In the genomic region with DNA sequence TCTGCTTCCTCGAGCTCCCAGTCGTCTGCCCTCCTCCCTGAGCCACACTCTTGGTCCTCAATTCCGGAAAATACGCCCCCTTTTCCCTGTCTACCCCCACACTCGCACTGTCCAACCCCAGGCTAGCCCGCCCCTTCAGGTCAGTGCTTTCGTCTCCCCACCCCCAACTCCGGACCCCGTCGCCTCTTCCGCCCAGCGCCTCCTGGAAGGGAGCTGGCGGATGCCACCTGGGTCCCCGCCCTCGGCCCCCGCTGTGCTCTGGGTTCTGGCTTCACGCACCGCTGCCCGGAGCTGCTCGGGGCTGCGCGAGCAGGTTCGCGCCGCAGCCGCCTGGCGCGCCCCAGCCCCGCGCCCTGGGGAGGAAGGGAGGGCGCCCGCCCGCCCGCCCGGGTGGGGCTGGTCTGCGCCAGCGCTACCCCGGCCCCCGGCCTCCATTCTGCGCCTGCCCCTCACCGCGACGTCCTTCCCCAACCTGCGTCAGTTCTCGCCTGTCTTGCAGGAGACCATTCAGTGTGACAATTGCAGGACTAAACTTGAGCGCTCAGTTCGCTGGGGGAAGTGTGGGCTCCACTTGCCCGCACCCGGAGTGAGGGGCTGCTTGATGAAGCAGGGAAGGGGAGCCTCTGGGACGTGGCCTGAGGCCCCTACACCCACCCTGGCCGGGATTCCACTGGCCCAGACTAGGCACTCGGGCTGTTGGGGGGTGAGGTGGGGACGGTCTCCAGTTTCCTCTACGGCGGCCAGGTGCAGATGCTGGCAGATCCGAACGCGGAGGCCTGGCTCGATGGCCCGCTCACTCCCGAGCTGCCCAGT, we compare ENCODE assay signal across 8 mouse cellular contexts. TPM values are rescaled to one million over a fixed set of nuclear protein-coding genes. Genes with fewer than 3 reads are reported as not detected.
DNase-seq lines count a peak whose midpoint lies in the region; ATAC-seq and TF ChIP-seq lines count a peak whose summit lies in the region.

No protein-coding gene starts in this region.

- peak overlapping the region; percentile 55 for H3K9ac ChIP-seq in intestine, postnatal 0 days (ENCODE audit: low read depth, low read length)
- H3K9ac ChIP-seq in neural tube, embryonic 13.5 days = peak overlapping the region; percentile 69

- no peaks in the 10 kb centered on the region for H3K4me1 ChIP-seq in intestine, postnatal 0 days (replicated peaks; ENCODE audit: control insufficient read depth, insufficient read depth, low read length)
- peaks cover 8% of the 10 kb centered on the region; the same call in 1 of the 2 replicates for H3K4me1 ChIP-seq in lung, adult 2 months (ENCODE audit: control insufficient read depth, insufficient read depth, low read length)
- H3K4me1 ChIP-seq in neural tube, embryonic 13.5 days (replicated peaks) = peaks cover 30% of the 10 kb centered on the region

- peak overlapping the region; percentile 81 for H3K4me3 ChIP-seq in intestine, postnatal 0 days (ENCODE audit: low read depth, low read length)
- peak overlapping the region; percentile 92 for H3K4me3 ChIP-seq in lung, adult 2 months (replicated peaks; ENCODE audit: extremely low read depth, low read depth, low read length)
- peak overlapping the region; percentile 56 for H3K4me3 ChIP-seq in neural tube, embryonic 13.5 days

- no peaks in the 10 kb centered on the region for H3K27me3 ChIP-seq in intestine, postnatal 0 days (replicated peaks; ENCODE audit: control insufficient read depth, insufficient read depth, low read length)
- H3K27me3 ChIP-seq in neural tube, embryonic 13.5 days = peaks cover 44% of the 10 kb centered on the region

- under 1% methylated on average over 59 of the region's 61 CpGs for WGBS in intestine, postnatal 0 days
- WGBS in lung, adult 2 months = 2% methylated on average over 59 of the region's 61 CpGs
- 2% methylated on average over 52 of the region's 61 CpGs for WGBS in neural tube, embryonic 13.5 days

- H3K36me3 ChIP-seq in intestine, postnatal 0 days (ENCODE audit: control insufficient read depth, insufficient read depth) = no peaks in the 10 kb centered on the region
- no peaks in the 10 kb centered on the region for H3K36me3 ChIP-seq in neural tube, embryonic 13.5 days

- peak; percentile 9; the same call in 1 of the 2 replicates for ATAC-seq in intestine, postnatal 0 days
- ATAC-seq in neural tube, embryonic 13.5 days (ENCODE audit: low read depth) = peak; percentile 13

- peak; percentile 10 for DNase-seq in right cerebral cortex, postnatal 25 days
- DNase-seq in right cerebral cortex, postnatal 10 days (ENCODE audit: low spot score in 2 of 2) = no peak
- peak; percentile 37 to 52 for DNase-seq in cerebellum, postnatal 36 days
- peak; percentile 80 for DNase-seq in gastrocnemius, postnatal 25 days
- DNase-seq in lung, adult 2 months = no peak
- DNase-seq in thymus, postnatal 10 days (ENCODE audit: low spot score in 2 of 2) = peak; percentile 40 to 48

- TF ChIP-seq CTCF in intestine, postnatal 0 days (IDR thresholded peaks at IDR 0.05; ENCODE audit: low read depth) = peak; percentile 26; the same call in 1 of the 2 replicates
- no peak for TF ChIP-seq CTCF in lung, adult 2 months (IDR thresholded peaks at IDR 0.05; ENCODE audit: insufficient read depth, low read length)

- H3K27ac ChIP-seq in intestine, postnatal 0 days (ENCODE audit: low read depth, low read length) = peak overlapping the region; percentile 91
- H3K27ac ChIP-seq in neural tube, embryonic 13.5 days (replicated peaks) = peak overlapping the region; percentile 28; the same call in 1 of the 2 replicates

- no peaks in the 10 kb centered on the region for H3K9me3 ChIP-seq in intestine, postnatal 0 days (ENCODE audit: control insufficient read depth)
- no peaks in the 10 kb centered on the region for H3K9me3 ChIP-seq in neural tube, embryonic 13.5 days

- peak overlapping the region; percentile 92 for H3K4me2 ChIP-seq in intestine, postnatal 0 days (replicated peaks; ENCODE audit: low read depth)
- peak overlapping the region; percentile 75 for H3K4me2 ChIP-seq in neural tube, embryonic 13.5 days

- no peak for TF ChIP-seq POLR2A in lung, adult 2 months (IDR thresholded peaks at IDR 0.05; ENCODE audit: borderline replicate concordance, extremely low read depth, low read depth, low read length)

RNA-seq across cellular contexts. Expression of a gene that starts 1.4 kb away (rescaled TPM):
- total RNA-seq in gastrocnemius, postnatal 25 days (2021) = 10 to 100 TPM; 65.8 to 67.7 TPM
- 30.0 and 34.5 TPM in 2 replicates for polyA plus RNA-seq in intestine, postnatal 0 days (2015; fragmentation: Nextera tagmentation; extraction: Ambion mirVana)
- polyA plus RNA-seq in lung, adult 2 months (2012; rRNA removed) = 43.4 and 51.1 TPM in 2 replicates
- polyA plus RNA-seq in neural tube, embryonic 13.5 days (2015; fragmentation: Nextera tagmentation; extraction: Ambion mirVana) = 2.3 and 2.8 TPM in 2 replicates

RNA-seq across cellular contexts. Expression of a gene that starts 11.6 kb away (rescaled TPM):
- total RNA-seq in gastrocnemius, postnatal 25 days (2021) = not detected
- polyA plus RNA-seq in intestine, postnatal 0 days (2015; fragmentation: Nextera tagmentation; extraction: Ambion mirVana) = 7.4 and 24.6 TPM in 2 replicates
- polyA plus RNA-seq in lung, adult 2 months (2012; rRNA removed) = 1.9 and 2.0 TPM in 2 replicates
- polyA plus RNA-seq in neural tube, embryonic 13.5 days (2015; fragmentation: Nextera tagmentation; extraction: Ambion mirVana) = not detected in 2 replicates

RNA-seq across cellular contexts. Expression of a gene that starts 43.7 kb away (rescaled TPM):
- total RNA-seq in gastrocnemius, postnatal 25 days (2021) = 1 to 10 TPM; 1.3 to 2.6 TPM
- 0.33 and 0.64 TPM in 2 replicates for polyA plus RNA-seq in intestine, postnatal 0 days (2015; fragmentation: Nextera tagmentation; extraction: Ambion mirVana)
- 3.3 and 3.9 TPM in 2 replicates for polyA plus RNA-seq in lung, adult 2 months (2012; rRNA removed)
- polyA plus RNA-seq in neural tube, embryonic 13.5 days (2015; fragmentation: Nextera tagmentation; extraction: Ambion mirVana) = 0.95 and 1.4 TPM in 2 replicates

RNA-seq across cellular contexts. Expression of a gene that starts 44.0 kb away (rescaled TPM):
- total RNA-seq in gastrocnemius, postnatal 25 days (2021) = under 1 TPM; 0.61 to 0.70 TPM
- 0.12 TPM in 1 of 2 replicates, not detected in the other for polyA plus RNA-seq in intestine, postnatal 0 days (2015; fragmentation: Nextera tagmentation; extraction: Ambion mirVana)
- 0.72 and 0.87 TPM in 2 replicates for polyA plus RNA-seq in lung, adult 2 months (2012; rRNA removed)
- polyA plus RNA-seq in neural tube, embryonic 13.5 days (2015; fragmentation: Nextera tagmentation; extraction: Ambion mirVana) = 0.38 and 0.83 TPM in 2 replicates

RNA-seq across cellular contexts. Expression of a gene that starts 49.4 kb away (rescaled TPM):
- 1 to 10 TPM; 3.9 to 4.0 TPM for total RNA-seq in gastrocnemius, postnatal 25 days (2021)
- 2.9 TPM in 2 replicates for polyA plus RNA-seq in intestine, postnatal 0 days (2015; fragmentation: Nextera tagmentation; extraction: Ambion mirVana)
- polyA plus RNA-seq in lung, adult 2 months (2012; rRNA removed) = 15.2 and 17.2 TPM in 2 replicates
- polyA plus RNA-seq in neural tube, embryonic 13.5 days (2015; fragmentation: Nextera tagmentation; extraction: Ambion mirVana) = 34.2 and 36.3 TPM in 2 replicates

Comparison
In these comparisons a context has a peak if more than half of its experiments do, and no peak if none do; other contexts are left out.
1. DNase-seq: peak in right cerebral cortex, postnatal 25 days (single experiment), cerebellum, postnatal 36 days (2 of 2), gastrocnemius, postnatal 25 days (single experiment) and thymus, postnatal 10 days (2 of 2); none in right cerebral cortex, postnatal 10 days (0 of 2) and lung, adult 2 months (single experiment).
2. Peak in every context shown above with its lines, with median percentiles within 50 percentile points of each other: H3K4me3 ChIP-seq.